Mouse (Mus musculus): ENCODE data around the gene Tmem123. TPM values are rescaled to one million over a fixed set of nuclear protein-coding genes. Genes with fewer than 3 reads are reported as not detected.

Gene Tmem123
- polyA plus RNA-seq, 3 experiments from 2014 or later = 64.0 to 129 (median 94.3) TPM

GRCm38 (mm10) chr9:7775986-7776385 lies 12.1 kb downstream of the Tmem123 start:
- ATAC-seq = peak; percentile 64

GRCm38 (mm10) chr9:7776940-7777339 lies 13.1 kb downstream of the Tmem123 start:
- no peak for ATAC-seq

- ATAC-seq = no peak
Observed at GRCm38 (mm10) chr9:7777652-7778051, 13.8 kb downstream of the Tmem123 start.

- ATAC-seq = no peak
Observed at GRCm38 (mm10) chr9:7778771-7779170, 14.9 kb downstream of the Tmem123 start.

GRCm38 (mm10) chr9:7779786-7780185 lies 15.9 kb downstream of the Tmem123 start:
- ATAC-seq = no peak

- ATAC-seq = peak; percentile 84
Observed at GRCm38 (mm10) chr9:7780250-7781150, 16.7 kb downstream of the Tmem123 start.

- ATAC-seq = no peak
Observed at GRCm38 (mm10) chr9:7783823-7784614, 20.2 kb downstream of the Tmem123 start.

- ATAC-seq = no peak
Observed at GRCm38 (mm10) chr9:7784615-7785012, 20.8 kb downstream of the Tmem123 start.

GRCm38 (mm10) chr9:7785396-7785795 lies 21.6 kb downstream of the Tmem123 start:
- no peak for ATAC-seq

- no peak for ATAC-seq
Observed at GRCm38 (mm10) chr9:7786086-7786485, 22.2 kb downstream of the Tmem123 start.

- ATAC-seq = no peak
Observed at GRCm38 (mm10) chr9:7788411-7788810, 24.6 kb downstream of the Tmem123 start.

- no peak for ATAC-seq
Observed at GRCm38 (mm10) chr9:7789764-7790575, 26.1 kb downstream of the Tmem123 start.

- no peak for ATAC-seq
Observed at GRCm38 (mm10) chr9:7790580-7791084, 26.8 kb downstream of the Tmem123 start.

GRCm38 (mm10) chr9:7793561-7793960 lies 29.7 kb downstream of the Tmem123 start:
- ATAC-seq = no peak

GRCm38 (mm10) chr9:7795581-7795980 lies 31.7 kb downstream of the Tmem123 start:
- ATAC-seq = no peak

GRCm38 (mm10) chr9:7796129-7796864 lies 32.5 kb downstream of the Tmem123 start:
- no peak for ATAC-seq

GRCm38 (mm10) chr9:7797542-7797941 lies 33.7 kb downstream of the Tmem123 start:
- no peak for ATAC-seq

- ATAC-seq = no peak
Observed at GRCm38 (mm10) chr9:7798555-7798954, 34.7 kb downstream of the Tmem123 start.

GRCm38 (mm10) chr9:7805101-7805506 lies 41.3 kb downstream of the Tmem123 start:
- peak; percentile 46 for ATAC-seq

GRCm38 (mm10) chr9:7822758-7823157 lies 58.9 kb downstream of the Tmem123 start:
- ATAC-seq = no peak

- ATAC-seq = no peak
Observed at GRCm38 (mm10) chr9:7824916-7825315, 61.1 kb downstream of the Tmem123 start.

GRCm38 (mm10) chr9:7828706-7829105 lies 64.9 kb downstream of the Tmem123 start:
- ATAC-seq = no peak

Data from inflammation-experienced regulatory T-cells, adult 6 months (primary cell).